Mouse (Mus musculus) frontal cortex, postnatal 10 days (tissue): ENCODE measurements around the gene Med10.

Experiments
- DNase-seq, 2 experiments: peaks; one replicate each; pipeline ENCODE4 v3.0.0; 2022; ENCODE audit warnings: low spot score in 2 of 2, mixed read lengths in 1 of 2

Med10 gene

GRCm38 (mm10) chr13:69802095-69802494 lies at the start of gene Med10:
Gene Med10 (plus strand): TSS chr13:69802395.
- no peak for DNase-seq

- DNase-seq: no peak
Observed at GRCm38 (mm10) chr13:69752875-69753274, 49.3 kb upstream of the Med10 start.

- DNase-seq: peak; percentile 31 to 73
Observed at GRCm38 (mm10) chr13:69758979-69759378, 43.2 kb upstream of the Med10 start.

GRCm38 (mm10) chr13:69761393-69761792 lies 40.8 kb upstream of the Med10 start:
- DNase-seq: peak; percentile 59 to 65

- no peak for DNase-seq
Observed at GRCm38 (mm10) chr13:69764646-69765045, 37.5 kb upstream of the Med10 start.

- no peak for DNase-seq
Observed at GRCm38 (mm10) chr13:69768152-69768551, 34.0 kb upstream of the Med10 start.

- no peak for DNase-seq
Observed at GRCm38 (mm10) chr13:69770538-69771456, 31.4 kb upstream of the Med10 start.

- no peak for DNase-seq
Observed at GRCm38 (mm10) chr13:69772358-69772757, 29.8 kb upstream of the Med10 start.

GRCm38 (mm10) chr13:69778221-69778620 lies 24.0 kb upstream of the Med10 start:
- peak; percentile 39 to 67 for DNase-seq

GRCm38 (mm10) chr13:69788704-69789103 lies 13.5 kb upstream of the Med10 start:
- no peak for DNase-seq

GRCm38 (mm10) chr13:69791814-69792213 lies 10.4 kb upstream of the Med10 start:
- DNase-seq: no peak

- no peak for DNase-seq
Observed at GRCm38 (mm10) chr13:69792541-69793009, 9.6 kb upstream of the Med10 start.

- no peak for DNase-seq
Observed at GRCm38 (mm10) chr13:69794808-69795207, 7.4 kb upstream of the Med10 start.

GRCm38 (mm10) chr13:69809681-69810611 lies 7.8 kb downstream of the Med10 start:
- DNase-seq: peak; percentile 63 to 80

GRCm38 (mm10) chr13:69810936-69811680 lies 8.9 kb downstream of the Med10 start:
- no peak for DNase-seq

- no peak for DNase-seq
Observed at GRCm38 (mm10) chr13:69813870-69814269, 11.7 kb downstream of the Med10 start.

GRCm38 (mm10) chr13:69818306-69818705 lies 16.1 kb downstream of the Med10 start:
- no peak for DNase-seq

- DNase-seq: no peak
Observed at GRCm38 (mm10) chr13:69821169-69821822, 19.1 kb downstream of the Med10 start.

- DNase-seq: no peak
Observed at GRCm38 (mm10) chr13:69823920-69824637, 21.9 kb downstream of the Med10 start.

GRCm38 (mm10) chr13:69825396-69826095 lies 23.4 kb downstream of the Med10 start:
- no peak for DNase-seq
